Comparison of ENCODE assay signal across 8 mouse cellular contexts in the genomic region with DNA sequence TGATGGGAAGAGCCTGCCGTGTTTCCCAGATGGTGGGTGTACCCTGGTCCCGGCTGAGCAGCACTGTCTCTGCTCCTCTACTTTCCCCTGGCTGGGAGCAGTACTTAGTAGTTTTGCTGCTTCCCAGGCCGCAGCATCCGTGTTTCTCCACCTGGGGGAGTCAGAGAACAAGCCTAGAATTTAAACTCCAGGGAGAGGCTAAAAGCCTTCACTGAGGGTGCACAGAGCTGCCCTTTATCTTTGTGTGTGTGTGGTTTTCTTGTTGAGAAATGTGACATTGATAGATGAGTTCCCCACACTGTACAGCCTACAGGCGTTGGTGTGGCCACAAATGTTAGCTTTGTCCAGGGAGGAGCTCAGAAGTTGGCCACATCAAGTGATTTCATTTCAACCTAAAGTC. TPM values are rescaled to one million over a fixed set of nuclear protein-coding genes. Genes with fewer than 3 reads are reported as not detected.
DNase-seq lines count a peak whose midpoint lies in the region; ATAC-seq and TF ChIP-seq lines count a peak whose summit lies in the region.

No protein-coding gene starts in this region.

- 0 out of 2 replicates have a peak, but pooled peaks cover 6% of the 10 kb centered on the region for H3K36me3 ChIP-seq in kidney, embryonic 15.5 days
- H3K36me3 ChIP-seq in lung, embryonic 14.5 days (ENCODE audit: insufficient read depth): 0 out of 2 replicates have a peak, but pooled peaks cover 3% of the 10 kb centered on the region

- 11% methylated on average over 5 of the region's 5 CpGs for WGBS in kidney, embryonic 15.5 days
- whole genome bisulfite sequencing in lung, embryonic 14.5 days: 8% methylated on average over 5 of the region's 5 CpGs

- 0 out of 2 replicates have a peak, but pooled peaks cover 4% of the 10 kb centered on the region for H3K4me1 ChIP-seq in kidney, embryonic 15.5 days
- H3K4me1 ChIP-seq in lung, embryonic 14.5 days (ENCODE audit: insufficient read depth): no peaks in the 10 kb centered on the region

- peak; percentile 79 for TF ChIP-seq CTCF in lung, embryonic 14.5 days (IDR thresholded peaks at IDR 0.05; ENCODE audit: low read depth)

- no peak overlapping the region for H3K4me3 ChIP-seq in kidney, embryonic 15.5 days (replicated peaks)
- H3K4me3 ChIP-seq in lung, embryonic 14.5 days (ENCODE audit: low read depth, low read length): no peak overlapping the region

- H3K9ac ChIP-seq in kidney, embryonic 15.5 days: no peak overlapping the region
- no peak overlapping the region for H3K9ac ChIP-seq in lung, embryonic 14.5 days

- ATAC-seq in kidney, embryonic 15.5 days (replicated peaks; ENCODE audit: low FRiP score): peak; percentile 64
- peak; percentile 78 for ATAC-seq in lung, embryonic 14.5 days (ENCODE audit: insufficient read depth)

- H3K9me3 ChIP-seq in kidney, embryonic 15.5 days (replicated peaks): no peaks in the 10 kb centered on the region
- no peaks in the 10 kb centered on the region for H3K9me3 ChIP-seq in lung, embryonic 14.5 days (ENCODE audit: low read depth, low read length)

- DNase-seq in CD4-positive, CD25-positive, alpha-beta regulatory T cell, adult 2 months (ENCODE audit: low read depth, low spot score): peak; percentile 83
- peak; percentile 89 for DNase-seq in ZHBTc4 (ENCODE audit: low read depth, low spot score)
- DNase-seq in embryo, embryonic 10.5 days (ENCODE audit: low spot score): peak; percentile 82
- DNase-seq in heart, adult 9 months (ENCODE audit: low spot score in 2 of 2): peak; percentile 39 to 63
- DNase-seq in lung, embryonic 14.5 days: peak; percentile 84
- DNase-seq in right cerebral cortex, adult 18-20 months: peak; percentile 62
- peak; percentile 49 for DNase-seq in urinary bladder, adult 2 months (ENCODE audit: low spot score)

- H3K27me3 ChIP-seq in kidney, embryonic 15.5 days: no peaks in the 10 kb centered on the region
- no peaks in the 10 kb centered on the region for H3K27me3 ChIP-seq in lung, embryonic 14.5 days (ENCODE audit: insufficient read depth, low read length)

- H3K27ac ChIP-seq in kidney, embryonic 15.5 days: no peak overlapping the region
- no peak overlapping the region for H3K27ac ChIP-seq in lung, embryonic 14.5 days (ENCODE audit: low read depth)

- H3K4me2 ChIP-seq in kidney, embryonic 15.5 days: no peak overlapping the region
- no peak overlapping the region for H3K4me2 ChIP-seq in lung, embryonic 14.5 days

RNA-seq across cellular contexts. Expression of a gene that starts 7.3 kb away (rescaled TPM):
- polyA plus RNA-seq in kidney, embryonic 15.5 days (2015; fragmentation: Nextera tagmentation; extraction: Ambion mirVana): 141 and 143 TPM in 2 replicates
- 180 and 188 TPM in 2 replicates for polyA plus RNA-seq in lung, embryonic 14.5 days (2014; fragmentation: Nextera tagmentation; extraction: Ambion mirVana)
- polyA plus RNA-seq in urinary bladder, adult 2 months (2012; rRNA removed): 65.3 and 78.7 TPM in 2 replicates
